Mouse (Mus musculus) gastrocnemius, adult 2 months (tissue): ENCODE results near the gene Cd81. TPM values are rescaled to one million over a fixed set of nuclear protein-coding genes. Genes with fewer than 3 reads are reported as not detected.

Experiments used
- DNase-seq: peaks from one replicate; pipeline ENCODE4 v3.0.0; 2022
- H3K27ac ChIP-seq: fragments of 200-600 bp; 2 replicates; pipeline ENCODE4 v1.8.1; 2022; ENCODE audit warnings: mild to moderate bottlenecking
- H3K4me3 ChIP-seq: fragments of 200-600 bp; 2 replicates; pipeline ENCODE4 v1.8.1; 2022; ENCODE audit warnings: mild to moderate bottlenecking, moderate library complexity
- CTCF ChIP-seq: fragments of 200-600 bp; IDR thresholded peaks from 2 replicates; pipeline ENCODE4 v1.8.1; 2022; ENCODE audit warnings: antibody characterized with exemption, mild to moderate bottlenecking, moderate library complexity
- intact Hi-C: fragments of 180-260 bp; cut with DNase I; formaldehyde crosslinking; loops from one replicate; pipeline ENCODE4 v1.15.1; 2025
- total RNA-seq, 2 experiments: library from RNA; stranded (reverse); gene quantifications; 2 replicates each; pipeline ENCODE4 v1.2.3; 2021

Cd81 gene
- total RNA-seq, 2 experiments from 2014 or later: 100 to 129 TPM

DNA sequence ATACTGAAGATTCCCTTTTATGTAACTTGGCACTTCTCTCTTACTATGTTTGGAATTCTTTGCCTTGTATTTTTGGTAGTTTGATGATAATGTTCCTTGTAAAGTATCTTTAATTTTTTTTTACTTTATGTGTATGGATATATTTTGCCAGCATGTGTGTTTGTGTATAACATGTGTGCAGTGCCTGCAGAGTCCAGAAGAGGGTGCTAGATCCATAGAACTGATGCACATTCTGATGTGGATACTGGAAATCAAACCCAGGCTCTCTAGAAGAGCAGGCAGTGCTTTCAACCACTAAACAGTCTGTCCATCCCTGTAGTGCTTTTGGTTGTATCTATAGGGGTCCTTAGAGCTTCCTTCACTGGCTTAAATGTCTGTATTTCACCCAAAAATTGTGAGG, 62.2 kb downstream of the Cd81 start:
- no peak for DNase-seq
- H3K27ac ChIP-seq: no peak overlapping the region
- H3K4me3 ChIP-seq: no peak overlapping the region
- intact Hi-C loops: no loop called here
- TF ChIP-seq CTCF: no peak

GRCm38 (mm10) chr7:143116521-143116920, 64.0 kb downstream of the Cd81 start:
- TF ChIP-seq CTCF: no peak
- no peak overlapping the region for H3K27ac ChIP-seq
- intact Hi-C loops: no loop called here
- H3K4me3 ChIP-seq: no peak overlapping the region
- no peak for DNase-seq

Other genes with a start within 250 kb of the Cd81 start
- under 1 TPM in 1 of 2 experiments, not detected in 1; 0.33 TPM for gene Th, start 121.6 kb upstream of the Cd81 start, total RNA-seq
- not detected for gene Ascl2, start 83.5 kb upstream of the Cd81 start, total RNA-seq
- gene Tspan32, start 47.7 kb upstream of the Cd81 start, total RNA-seq: under 1 TPM; 0.23 to 0.39 TPM
- gene Tssc4, start 16.5 kb downstream of the Cd81 start, total RNA-seq: 1 to 10 TPM; 6.6 to 8.2 TPM
- gene Trpm5, start 41.9 kb downstream of the Cd81 start, total RNA-seq: not detected
- gene Kcnq1, start 53.6 kb downstream of the Cd81 start, total RNA-seq: under 1 TPM; 0.33 to 0.67 TPM